Mouse (Mus musculus): ENCODE measurements around the gene Cfdp1.

Cfdp1 gene

GRCm38 (mm10) chr8:111853861-111854501 lies at the start of gene Cfdp1:
TSS of gene Cfdp1 (minus strand) at chr8:111854291.
- DNase-seq, result peak; percentile 98

GRCm38 (mm10) chr8:111902080-111902479 lies 48.0 kb upstream of the Cfdp1 start:
- DNase-seq, result no peak

GRCm38 (mm10) chr8:111898586-111898985 lies 44.5 kb upstream of the Cfdp1 start:
- DNase-seq, result no peak

GRCm38 (mm10) chr8:111894955-111895354 lies 40.9 kb upstream of the Cfdp1 start:
- DNase-seq, result no peak

- DNase-seq, result no peak
Observed at GRCm38 (mm10) chr8:111892615-111893014, 38.5 kb upstream of the Cfdp1 start.

GRCm38 (mm10) chr8:111891983-111892382 lies 37.9 kb upstream of the Cfdp1 start:
- no peak for DNase-seq

- DNase-seq, result no peak
Observed at GRCm38 (mm10) chr8:111890911-111891303, 36.8 kb upstream of the Cfdp1 start.

- no peak for DNase-seq
Observed at GRCm38 (mm10) chr8:111889931-111890910, 36.1 kb upstream of the Cfdp1 start.

GRCm38 (mm10) chr8:111888091-111888650 lies 34.1 kb upstream of the Cfdp1 start:
- no peak for DNase-seq

- no peak for DNase-seq
Observed at GRCm38 (mm10) chr8:111887479-111887878, 33.4 kb upstream of the Cfdp1 start.

GRCm38 (mm10) chr8:111883615-111884014 lies 29.5 kb upstream of the Cfdp1 start:
- no peak for DNase-seq

- DNase-seq, result peak; percentile 79
Observed at GRCm38 (mm10) chr8:111881591-111881990, 27.5 kb upstream of the Cfdp1 start.

GRCm38 (mm10) chr8:111877711-111878110 lies 23.6 kb upstream of the Cfdp1 start:
- no peak for DNase-seq

GRCm38 (mm10) chr8:111876355-111876948 lies 22.4 kb upstream of the Cfdp1 start, which contains the start of gene Tmem170:
TSS of gene Tmem170 (minus strand) at chr8:111876750.
- peak; percentile 98 for DNase-seq

GRCm38 (mm10) chr8:111875758-111876157 lies 21.7 kb upstream of the Cfdp1 start:
- no peak for DNase-seq

- no peak for DNase-seq
Observed at GRCm38 (mm10) chr8:111871278-111871677, 17.2 kb upstream of the Cfdp1 start.

GRCm38 (mm10) chr8:111870379-111870778 lies 16.3 kb upstream of the Cfdp1 start:
- DNase-seq, result no peak

GRCm38 (mm10) chr8:111868664-111869063 lies 14.6 kb upstream of the Cfdp1 start:
- DNase-seq, result no peak

- DNase-seq, result peak; percentile 54
Observed at GRCm38 (mm10) chr8:111865857-111866256, 11.8 kb upstream of the Cfdp1 start.

GRCm38 (mm10) chr8:111865130-111865852 lies 11.2 kb upstream of the Cfdp1 start:
- DNase-seq, result no peak

- no peak for DNase-seq
Observed at GRCm38 (mm10) chr8:111864648-111865047, 10.6 kb upstream of the Cfdp1 start.

- no peak for DNase-seq
Observed at GRCm38 (mm10) chr8:111863280-111863679, 9.2 kb upstream of the Cfdp1 start.

All from lung, postnatal 10 days (tissue).